Mouse (Mus musculus) liver, embryonic 14.5 days (tissue): ENCODE data around the gene Sarnp. TPM values are rescaled to one million over a fixed set of nuclear protein-coding genes. Genes with fewer than 3 reads are reported as not detected.

Experiments used
- ATAC-seq: fragments of 200-750 bp; cut with Nextera tagmentation; 2 replicates; pipeline ENCODE4 v1.8.0; 2017; ENCODE audit warnings: moderate number of reproducible peaks, mild to moderate bottlenecking, moderate library complexity; ENCODE audit not compliant: insufficient read depth
- DNase-seq, 3 experiments: peaks; one replicate each; pipeline ENCODE4 v3.0.0-alpha.2; 2012 to 2013; ENCODE audit warnings: low read depth in 3 of 3, low spot score in 3 of 3
- H3K27ac ChIP-seq: fragments of 300-500 bp; sonication (generic); 2 replicates; pipeline ENCODE4 v1.5.1; 2014; ENCODE audit warnings: moderate library complexity, mild to moderate bottlenecking, control low read depth, inconsistent platforms
- H3K27me3 ChIP-seq: fragments of 300-500 bp; sonication (generic); 2 replicates; pipeline ENCODE4 v1.6.1; 2014; ENCODE audit warnings: mild to moderate bottlenecking, low read length, moderate library complexity; ENCODE audit not compliant: control insufficient read depth, insufficient read depth
- H3K36me3 ChIP-seq: fragments of 300-500 bp; sonication (generic); replicated peaks from 2 replicates; pipeline ENCODE4 v1.6.1; 2014; ENCODE audit warnings: low read depth; ENCODE audit not compliant: control insufficient read depth, insufficient read depth
- H3K4me1 ChIP-seq, 2 experiments: fragments of 200-500 bp in 1 of 2; fragments of 300-500 bp in 1 of 2; sonication (generic) in 1 of 2; replicated peaks; 2 replicates each; pipeline ENCODE4 v1.6.1; 2012 to 2014; ENCODE audit warnings: antibody characterized with exemption in 1 of 2, inconsistent platforms in 1 of 2, low read length in 1 of 2; ENCODE audit not compliant: control insufficient read depth in 2 of 2, insufficient read depth in 2 of 2
- H3K4me2 ChIP-seq: fragments of 300-500 bp; sonication (generic); 2 replicates; pipeline ENCODE4 v1.6.1; 2014; ENCODE audit warnings: low read depth, mild to moderate bottlenecking, control low read depth, moderate library complexity
- H3K4me3 ChIP-seq, 2 experiments: fragments of 200-500 bp in 1 of 2; fragments of 300-500 bp in 1 of 2; sonication (generic) in 1 of 2; 2 replicates each; pipeline ENCODE4 v1.5.1; 2012 to 2014; ENCODE audit warnings: low read depth in 2 of 2, low read length in 2 of 2, mild to moderate bottlenecking in 2 of 2, control low read depth in 1 of 2, inconsistent platforms in 1 of 2, moderate library complexity in 1 of 2; ENCODE audit not compliant: insufficient read depth in 1 of 2
- H3K9ac ChIP-seq: fragments of 300-500 bp; sonication (generic); replicated peaks from 2 replicates; pipeline ENCODE4 v1.6.1; 2014; ENCODE audit warnings: mild to moderate bottlenecking, control low read depth, moderate library complexity
- H3K9me3 ChIP-seq: fragments of 300-500 bp; sonication (generic); 2 replicates; pipeline ENCODE4 v1.6.1; 2016; ENCODE audit warnings: low read length, mixed read lengths; ENCODE audit not compliant: control insufficient read depth
- CTCF ChIP-seq: IDR thresholded peaks from 2 replicates; pipeline ENCODE4 v1.5.1; 2016; ENCODE audit warnings: antibody characterized with exemption, low read depth, control low read depth
- EP300 ChIP-seq: IDR thresholded peaks from 2 replicates; pipeline ENCODE4 v1.6.1; 2016; ENCODE audit warnings: antibody characterized with exemption, low read depth
- WGBS: fragments of 180-500 bp; shearing (Covaris S2); extraction: QIAGEN DNeasy Blood & Tissue Kit; methylation state at CpG from one replicate; pipeline ENCODE4 v1.1.7; 2014; ENCODE audit not compliant: insufficient replicate concordance; 5-methylcytosine and 5-hydroxymethylcytosine counted together
- polyA plus RNA-seq, 2 experiments: library from polyadenylated mRNA; depleted of rRNA in 1 of 2; stranded (reverse) in 1 of 2; unstranded in 1 of 2; fragments of >200 nt; fragmentation: Nextera tagmentation in 1 of 2; extraction: Ambion mirVana in 1 of 2; gene quantifications; 2 replicates each; pipeline versions ENCODE4 v1.2.1 to v1.2.3; 2012 to 2014

Sarnp gene
- polyA plus RNA-seq, 2 experiments, result 61.2 to 122 TPM

- H3K27me3 ChIP-seq, result no peaks in the 10 kb centered on the region
- H3K36me3 ChIP-seq, result peaks cover 49% of the 10 kb centered on the region
- WGBS, result 81% methylated on average over 2 of the region's 2 CpGs
- no peak overlapping the region for H3K4me3 ChIP-seq
- H3K9me3 ChIP-seq, result no peaks in the 10 kb centered on the region
- no peak for ATAC-seq
- TF ChIP-seq CTCF (peak; percentile 42), EP300 (no peak)
- no peak overlapping the region for H3K4me2 ChIP-seq
- no peak overlapping the region for H3K27ac ChIP-seq
- peaks cover under 1 to 4% of the 10 kb centered on the region in 2 experiments; a peak in 3 of 4 replicates for H3K4me1 ChIP-seq
- no peak overlapping the region for H3K9ac ChIP-seq
- no peak for DNase-seq
Observed at GRCm38 (mm10) chr10:128845516-128845915, 28.4 kb downstream of the Sarnp start.

DNA sequence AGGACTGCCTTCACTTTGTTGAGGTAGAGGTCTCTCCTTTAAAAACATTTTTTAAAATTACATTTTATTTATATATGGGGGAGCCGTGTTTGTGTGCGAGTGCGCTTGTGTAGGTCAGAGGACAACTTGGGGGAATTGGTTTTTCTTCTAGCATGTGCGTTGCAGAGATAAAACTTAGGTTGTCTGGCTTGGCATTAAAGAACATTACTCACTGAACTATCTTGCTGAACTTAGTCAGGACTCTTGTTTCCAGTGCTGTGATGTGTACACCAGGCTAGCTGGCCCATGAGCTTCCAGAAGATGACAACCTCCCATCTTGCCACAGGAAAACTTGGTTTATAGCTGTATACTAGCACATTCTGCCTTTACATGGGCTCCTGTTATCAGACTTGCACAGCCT is 29.5 kb downstream of the Sarnp start:
- Histone ChIP-seq H3K36me3 (peaks cover 42% of the 10 kb centered on the region), H3K27me3 (no peaks in the 10 kb centered on the region), H3K9me3 (no peaks in the 10 kb centered on the region), H3K9ac (no peak overlapping the region), H3K4me2 (no peak overlapping the region), H3K4me1 (no peaks in the 10 kb centered on the region), H3K4me3 (no peak overlapping the region), H3K27ac (no peak overlapping the region)
- no peak for TF ChIP-seq EP300
- no peak for TF ChIP-seq CTCF
- DNase-seq (no peak), ATAC-seq (no peak)
- whole genome bisulfite sequencing, result 76% methylated on average over 4 of the region's 4 CpGs

GRCm38 (mm10) chr10:128848426-128848825 is 31.3 kb downstream of the Sarnp start:
- TF ChIP-seq CTCF (no peak), EP300 (no peak)
- H3K9me3 ChIP-seq, result no peaks in the 10 kb centered on the region
- no peak overlapping the region for H3K9ac ChIP-seq
- ATAC-seq (no peak), DNase-seq (no peak)
- H3K4me1 ChIP-seq, result no peaks in the 10 kb centered on the region
- no peaks in the 10 kb centered on the region for H3K27me3 ChIP-seq
- H3K4me2 ChIP-seq, result no peak overlapping the region
- H3K36me3 ChIP-seq, result peaks cover 28% of the 10 kb centered on the region
- no peak overlapping the region for H3K4me3 ChIP-seq
- no peak overlapping the region for H3K27ac ChIP-seq
- 71% methylated on average over 2 of the region's 2 CpGs for WGBS

DNA sequence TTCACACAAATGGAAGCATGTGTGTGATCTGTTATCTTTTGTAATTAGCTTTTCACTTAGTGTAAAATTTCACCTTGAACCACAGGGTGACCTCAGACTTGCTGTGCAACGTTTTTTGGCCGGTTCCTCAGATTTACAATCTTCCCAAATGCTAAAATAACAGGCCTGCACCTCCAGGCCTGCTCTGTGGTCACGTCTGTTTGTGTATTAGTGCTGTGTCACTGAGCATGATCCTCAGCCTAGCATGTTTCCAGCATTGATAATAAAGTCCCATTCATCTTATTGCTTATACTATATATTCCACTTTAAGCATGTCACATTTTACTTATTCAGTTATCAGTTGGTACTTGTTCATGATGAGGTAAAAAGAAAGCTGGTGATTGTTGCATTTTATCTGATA is 33.2 kb downstream of the Sarnp start:
- Histone ChIP-seq H3K36me3 (peaks cover 26% of the 10 kb centered on the region), H3K27ac (no peak overlapping the region), H3K9me3 (no peaks in the 10 kb centered on the region), H3K4me2 (no peak overlapping the region), H3K9ac (no peak overlapping the region), H3K27me3 (no peaks in the 10 kb centered on the region), H3K4me1 (no peaks in the 10 kb centered on the region), H3K4me3 (no peak overlapping the region)
- DNase-seq (no peak), ATAC-seq (no peak)
- 65% methylated on average over 3 of the region's 3 CpGs for WGBS
- no peak for TF ChIP-seq EP300
- TF ChIP-seq CTCF, result no peak

- H3K27ac ChIP-seq, result no peak overlapping the region
- no peak overlapping the region for H3K9ac ChIP-seq
- no peak overlapping the region for H3K4me3 ChIP-seq
- no peak for TF ChIP-seq CTCF
- TF ChIP-seq EP300, result no peak
- no peaks in the 10 kb centered on the region for H3K4me1 ChIP-seq
- no peak overlapping the region for H3K4me2 ChIP-seq
- DNase-seq (no peak), ATAC-seq (no peak)
- H3K9me3 ChIP-seq, result no peaks in the 10 kb centered on the region
- peaks cover 28% of the 10 kb centered on the region for H3K36me3 ChIP-seq
- H3K27me3 ChIP-seq, result no peaks in the 10 kb centered on the region
Observed at GRCm38 (mm10) chr10:128861176-128861575, 44.0 kb downstream of the Sarnp start.

DNA sequence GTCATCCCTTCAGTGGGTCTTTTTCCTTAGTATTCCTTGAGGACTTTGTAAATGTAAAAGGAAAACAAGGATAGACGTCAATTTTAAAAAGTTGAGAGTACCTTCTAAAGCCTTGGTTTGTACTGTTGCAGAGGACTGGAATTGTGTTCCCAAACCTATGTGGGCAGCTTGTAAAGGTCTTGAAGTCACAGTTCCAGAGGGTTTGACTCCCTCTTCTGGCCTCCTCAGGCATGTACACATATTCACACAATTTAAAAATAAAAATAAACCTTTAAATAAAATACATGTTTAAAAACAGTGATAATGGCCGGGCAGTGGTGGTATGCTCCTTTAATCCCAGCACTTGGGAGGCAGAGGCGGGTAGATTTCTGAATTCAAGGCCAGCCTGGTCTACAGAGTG is 48.9 kb downstream of the Sarnp start:
- no peak for ATAC-seq
- Histone ChIP-seq H3K4me2 (no peak overlapping the region), H3K9ac (no peak overlapping the region), H3K36me3 (peaks cover 13% of the 10 kb centered on the region), H3K4me3 (no peak overlapping the region), H3K27ac (no peak overlapping the region), H3K4me1 (no peaks in the 10 kb centered on the region), H3K27me3 (no peaks in the 10 kb centered on the region), H3K9me3 (no peaks in the 10 kb centered on the region)
- no peak for DNase-seq
- 82% methylated on average over 3 of the region's 3 CpGs for WGBS
- TF ChIP-seq CTCF (peak; percentile 21; the same call in 1 of the 2 replicates), EP300 (no peak)
